Mouse (Mus musculus): ENCODE data around the gene Myo6. TPM values are rescaled to one million over a fixed set of nuclear protein-coding genes. Genes with fewer than 3 reads are reported as not detected.

The Myo6 gene
- total and polyA plus RNA-seq, 3 experiments, result 6.0 to 39.5 (median 11.0) TPM

GRCm38 (mm10) chr9:80241719-80242118 is 76.9 kb downstream of the Myo6 start:
- H3K9ac ChIP-seq (ENCODE audit: insufficient read depth, low read depth), result no peak overlapping the region
- DNase-seq (ENCODE audit: extremely low read depth), result no peak
- H3K36me3 ChIP-seq (replicated peaks in 1 of 2; ENCODE audit: control insufficient read depth in 1 of 2, insufficient read depth in 1 of 2, low read length in 1 of 2), result no peaks in the 10 kb centered on the region
- TF ChIP-seq RAD21 (IDR thresholded peaks at IDR 0.05; ENCODE audit: low read depth, low read length), result no peak
- TF ChIP-seq JUN (IDR thresholded peaks at IDR 0.05; ENCODE audit: insufficient read depth, low read depth, low read length), result no peak
- no peak for TF ChIP-seq GABPA (IDR thresholded peaks at IDR 0.05; ENCODE audit: insufficient replicate concordance, low read depth, low read length)
- no peak for TF ChIP-seq SMC3 (IDR thresholded peaks at IDR 0.05; ENCODE audit: low read depth, low read length)
- no peak for TF ChIP-seq NRF1 (IDR thresholded peaks at IDR 0.05; ENCODE audit: low read depth, low read length)
- no peak for TF ChIP-seq PAX5 (IDR thresholded peaks at IDR 0.05; ENCODE audit: low read length)
- TF ChIP-seq USF1 (IDR thresholded peaks at IDR 0.05; ENCODE audit: low read depth, low read length), result no peak
- H3K79me2 ChIP-seq (replicated peaks; ENCODE audit: control insufficient read depth, extremely low read depth, insufficient read depth, poor library complexity, severe bottlenecking), result no peaks in the 10 kb centered on the region
- in situ Hi-C loops (cut with MboI; ENCODE audit: low pct_ligation_motif_present, low pct_unique_long_range_greater_than_20kb, low sequenced_read_pairs), result no loop called here
- no peak overlapping the region for H3K4me2 ChIP-seq (ENCODE audit: insufficient read depth, low read depth, poor library complexity, severe bottlenecking)
- dilution Hi-C loops (cut with MboI; ENCODE audit: extremely low pct_ligation_motif_present, extremely low pct_unique_long_range_greater_than_20kb, low sequenced_read_pairs), result no loop called here
- H3K27ac ChIP-seq (ENCODE audit: insufficient read depth, low read depth), result no peak overlapping the region
- no peaks in the 10 kb centered on the region for H3K27me3 ChIP-seq (replicated peaks)
- peaks cover 3 to 4% of the 10 kb centered on the region in 2 experiments; a peak in 1 of 4 replicates for H3K4me1 ChIP-seq (ENCODE audit: control insufficient read depth in 1 of 2, insufficient read depth in 2 of 2)
- peaks cover 6% of the 10 kb centered on the region for H3K9me3 ChIP-seq (replicated peaks; ENCODE audit: low read length)
- H3K4me3 ChIP-seq (replicated peaks in 1 of 3; ENCODE audit: low read depth in 2 of 3, low read length in 2 of 3, poor library complexity in 1 of 3), result no peak overlapping the region

GRCm38 (mm10) chr9:80252146-80252545 is 87.3 kb downstream of the Myo6 start:
- no peak for DNase-seq (ENCODE audit: extremely low read depth)
- Histone ChIP-seq H3K9ac (ENCODE audit: insufficient read depth, low read depth) (no peak overlapping the region), H3K79me2 (replicated peaks; ENCODE audit: control insufficient read depth, extremely low read depth, insufficient read depth, poor library complexity, severe bottlenecking) (no peaks in the 10 kb centered on the region), H3K9me3 (replicated peaks; ENCODE audit: low read length) (no peaks in the 10 kb centered on the region), H3K4me1 (ENCODE audit: control insufficient read depth in 1 of 2, insufficient read depth in 2 of 2) (peaks cover 6 to 27% of the 10 kb centered on the region in 2 experiments; a peak in 3 of 4 replicates), H3K27ac (ENCODE audit: insufficient read depth, low read depth) (no peak overlapping the region), H3K36me3 (replicated peaks in 1 of 2; ENCODE audit: control insufficient read depth in 1 of 2, insufficient read depth in 1 of 2, low read length in 1 of 2) (no peaks in the 10 kb centered on the region), H3K27me3 (replicated peaks) (no peaks in the 10 kb centered on the region), H3K4me3 (replicated peaks in 1 of 3; ENCODE audit: low read depth in 2 of 3, low read length in 2 of 3, poor library complexity in 1 of 3) (no peak overlapping the region), H3K4me2 (ENCODE audit: insufficient read depth, low read depth, poor library complexity, severe bottlenecking) (no peak overlapping the region)
- dilution Hi-C loops (cut with MboI; ENCODE audit: extremely low pct_ligation_motif_present, extremely low pct_unique_long_range_greater_than_20kb, low sequenced_read_pairs), result no loop called here
- TF ChIP-seq CHD2 (IDR thresholded peaks at IDR 0.05; ENCODE audit: low read length) (no peak), NELFE (IDR thresholded peaks at IDR 0.05; ENCODE audit: low read depth, low read length) (no peak), PAX5 (IDR thresholded peaks at IDR 0.05; ENCODE audit: low read length) (no peak)
- in situ Hi-C loops (cut with MboI; ENCODE audit: low pct_ligation_motif_present, low pct_unique_long_range_greater_than_20kb, low sequenced_read_pairs), result no loop called here

- peaks cover 6 to 33% of the 10 kb centered on the region in 2 experiments; a peak in 3 of 4 replicates for H3K4me1 ChIP-seq (ENCODE audit: control insufficient read depth in 1 of 2, insufficient read depth in 2 of 2)
- no peaks in the 10 kb centered on the region for H3K27me3 ChIP-seq (replicated peaks)
- H3K27ac ChIP-seq (ENCODE audit: insufficient read depth, low read depth), result no peak overlapping the region
- TF ChIP-seq CTCF (conservative IDR thresholded peaks at IDR 0.05 in 1 of 2, IDR thresholded peaks at IDR 0.05 in 1 of 2; ENCODE audit: low read depth in 2 of 2, low read length in 2 of 2) (no peak), CHD1 (IDR thresholded peaks at IDR 0.05; ENCODE audit: low read depth, low read length) (no peak), NRF1 (IDR thresholded peaks at IDR 0.05; ENCODE audit: low read depth, low read length) (peak; percentile 73), ZC3H11A (IDR thresholded peaks at IDR 0.05; ENCODE audit: low read depth, low read length) (no peak), ZNF384 (IDR thresholded peaks at IDR 0.05; ENCODE audit: low read depth, low read length) (no peak), USF2 (conservative IDR thresholded peaks at IDR 0.05; ENCODE audit: low read depth, low read length) (no peak), JUND (conservative IDR thresholded peaks at IDR 0.05; ENCODE audit: low read depth, low read length) (no peak)
- dilution Hi-C loops (cut with MboI; ENCODE audit: extremely low pct_ligation_motif_present, extremely low pct_unique_long_range_greater_than_20kb, low sequenced_read_pairs) (no loop called here), in situ Hi-C loops (cut with MboI; ENCODE audit: low pct_ligation_motif_present, low pct_unique_long_range_greater_than_20kb, low sequenced_read_pairs) (no loop called here)
- no peak overlapping the region for H3K9ac ChIP-seq (ENCODE audit: insufficient read depth, low read depth)
- peak overlapping the region in 1 of 3 experiments; percentile 47 for H3K4me3 ChIP-seq (replicated peaks in 1 of 3; ENCODE audit: low read depth in 2 of 3, low read length in 2 of 3, poor library complexity in 1 of 3)
- no peaks in the 10 kb centered on the region for H3K9me3 ChIP-seq (replicated peaks; ENCODE audit: low read length)
- H3K79me2 ChIP-seq (replicated peaks; ENCODE audit: control insufficient read depth, extremely low read depth, insufficient read depth, poor library complexity, severe bottlenecking), result no peaks in the 10 kb centered on the region
- H3K4me2 ChIP-seq (ENCODE audit: insufficient read depth, low read depth, poor library complexity, severe bottlenecking), result no peak overlapping the region; the same call in 1 of the 2 replicates
- DNase-seq (ENCODE audit: extremely low read depth), result peak; percentile 61
- H3K36me3 ChIP-seq (replicated peaks in 1 of 2; ENCODE audit: control insufficient read depth in 1 of 2, insufficient read depth in 1 of 2, low read length in 1 of 2), result no peaks in the 10 kb centered on the region
Measured at GRCm38 (mm10) chr9:80253241-80253640, 88.4 kb downstream of the Myo6 start.

Measured in CH12.LX (cell line).